Mouse (Mus musculus) MEL-GATA-1-ER (cell line): ENCODE data around the gene Slc22a6.

Experiments
- DNase-seq: peaks from one replicate; pipeline ENCODE4 v3.0.0-alpha.2; 2012; ENCODE audit warnings: low read depth; ENCODE audit errors: extremely low read depth

The Slc22a6 gene

DNA sequence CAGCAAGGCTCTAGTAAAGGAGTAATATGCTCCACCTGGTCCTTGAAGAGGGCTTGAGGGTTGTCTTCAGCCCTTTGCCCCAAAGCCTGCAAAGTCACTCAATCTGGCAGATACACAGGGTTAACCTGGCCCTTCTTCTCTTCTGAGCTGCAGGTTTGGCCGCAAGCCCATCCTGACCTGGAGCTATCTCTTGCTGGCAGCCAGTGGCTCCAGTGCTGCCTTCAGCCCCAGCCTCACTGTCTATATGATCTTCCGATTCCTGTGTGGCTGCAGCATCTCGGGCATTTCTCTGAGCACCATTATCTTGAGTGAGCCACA is 12.6 kb upstream of the Slc22a6 start:
- peak; percentile 45 for DNase-seq

DNA sequence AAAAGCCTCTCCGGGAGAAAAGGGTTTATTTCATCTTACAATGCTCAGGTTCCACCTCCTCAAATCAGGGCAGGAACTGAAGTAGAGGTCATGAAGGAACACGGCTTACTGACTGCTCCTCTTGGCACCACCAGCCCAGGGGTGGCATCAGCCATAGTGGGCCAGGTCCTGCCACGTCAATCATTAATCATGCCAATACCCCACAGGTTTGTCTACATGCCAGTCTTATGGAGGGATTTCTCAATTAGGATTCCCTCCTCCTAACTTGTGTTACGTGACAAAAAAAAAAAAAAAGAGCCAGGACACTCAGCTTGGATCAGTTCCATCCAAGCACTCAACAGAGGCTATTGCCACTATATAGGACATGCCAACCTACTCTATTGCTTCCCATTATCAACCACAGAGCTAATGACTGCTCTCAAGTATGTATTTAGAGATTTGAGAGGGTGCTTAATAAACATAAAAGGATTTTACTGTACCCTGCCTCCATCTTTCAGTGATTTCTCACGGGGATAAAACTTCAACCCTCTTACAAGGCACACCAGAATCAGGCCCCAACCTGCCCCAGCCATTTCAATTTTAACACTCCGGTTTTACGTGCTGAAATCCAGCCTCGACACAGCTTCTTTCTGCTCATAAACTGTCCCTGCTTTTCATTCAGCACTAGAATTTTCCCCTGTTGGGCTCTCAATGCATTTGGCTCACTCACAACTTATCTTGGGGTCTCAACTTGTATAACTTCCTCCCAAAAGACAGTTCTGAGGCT is 6.3 kb upstream of the Slc22a6 start:
- DNase-seq, result no peak

DNA sequence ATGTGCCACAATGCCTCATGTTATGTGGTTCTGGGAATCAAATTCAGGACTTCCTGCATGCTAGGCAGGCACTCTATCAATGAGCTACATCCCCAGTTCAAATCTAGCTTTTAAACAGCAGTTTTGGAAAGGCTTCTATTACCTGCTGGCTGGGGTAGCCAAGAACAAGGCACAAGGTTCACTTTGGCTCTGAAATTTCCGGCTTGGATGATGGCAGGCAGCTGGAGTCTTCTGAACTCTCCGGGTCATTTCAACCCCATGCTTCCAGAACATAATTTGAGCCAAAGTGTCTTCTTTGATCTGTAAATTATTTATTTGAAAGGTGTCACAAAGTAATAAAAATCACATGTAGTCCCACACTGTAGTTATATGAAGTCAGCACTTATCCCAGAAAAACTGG is 4.7 kb upstream of the Slc22a6 start:
- no peak for DNase-seq

DNA sequence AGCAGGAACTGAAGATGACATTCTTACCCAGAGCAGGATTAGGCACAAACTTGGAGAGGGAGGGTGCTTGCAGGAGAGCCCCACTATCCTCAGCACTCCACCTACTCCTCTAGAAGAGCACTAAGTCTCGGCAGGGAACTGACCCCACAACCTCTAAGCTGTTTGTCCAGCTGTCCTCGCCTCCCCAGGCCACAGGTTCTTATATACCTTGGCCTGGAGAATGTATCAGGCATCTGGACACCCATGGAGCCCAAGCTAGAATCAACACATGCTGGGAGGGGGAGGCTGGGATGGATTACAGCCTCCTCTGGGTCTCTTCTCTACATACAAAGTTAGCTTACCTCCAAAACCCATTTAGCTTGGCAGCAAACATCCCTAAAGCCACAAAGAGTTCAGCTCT is 3.5 kb upstream of the Slc22a6 start:
- DNase-seq, result no peak

DNA sequence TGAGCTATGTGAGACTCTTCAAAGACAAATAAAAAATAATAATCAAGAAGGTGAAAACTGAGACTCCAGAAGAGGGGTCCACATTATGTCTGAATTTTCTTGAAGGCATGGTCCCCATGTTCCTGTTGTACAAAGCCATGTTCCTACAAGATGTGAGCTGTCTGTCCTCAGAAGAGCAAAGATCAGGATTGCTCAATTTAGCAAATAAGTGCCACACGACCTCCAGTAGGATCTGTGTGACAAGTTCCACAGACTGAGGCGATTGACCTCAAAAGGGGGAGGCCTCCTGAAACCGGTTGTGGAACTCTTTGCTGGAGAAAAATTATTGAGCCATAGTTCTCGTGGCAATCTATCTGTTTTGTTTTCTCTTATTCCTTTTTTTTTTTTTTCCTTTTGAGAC is 1.5 kb upstream of the Slc22a6 start:
- DNase-seq, result no peak

DNA sequence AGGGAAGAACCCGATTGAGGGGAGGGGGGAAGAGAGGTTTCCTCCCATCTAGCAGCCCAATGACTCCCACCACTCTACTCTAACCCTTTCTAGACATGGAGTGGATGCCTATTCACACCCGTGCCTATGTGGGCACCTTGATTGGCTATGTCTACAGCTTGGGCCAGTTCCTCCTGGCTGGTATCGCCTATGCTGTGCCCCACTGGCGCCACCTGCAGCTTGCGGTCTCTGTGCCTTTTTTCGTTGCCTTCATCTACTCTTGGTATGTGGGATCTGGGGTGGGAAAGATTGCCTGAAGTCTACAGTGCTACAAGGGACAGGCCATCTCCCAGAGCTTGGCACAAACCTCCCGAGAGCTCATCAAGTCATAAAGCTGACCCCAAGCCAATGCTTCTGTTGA is 3.3 kb downstream of the Slc22a6 start:
- no peak for DNase-seq

DNA sequence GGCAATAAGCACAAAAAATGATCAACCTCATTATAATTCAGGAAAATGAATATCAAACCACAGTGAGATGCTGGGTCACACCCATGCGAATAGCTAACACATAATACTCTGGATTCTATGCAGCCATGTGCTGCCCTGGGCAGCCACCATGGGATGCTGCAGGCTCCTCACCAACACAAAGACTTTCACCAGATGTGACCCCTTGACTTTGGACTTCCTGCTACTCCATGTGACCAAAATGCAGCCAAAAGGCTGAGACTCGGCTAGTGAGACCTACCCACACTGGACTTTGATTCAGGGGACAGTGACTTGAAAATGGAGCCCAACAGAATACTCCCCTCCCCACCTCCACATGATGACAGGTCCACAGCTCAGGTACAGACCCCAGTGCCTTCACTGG is 12.4 kb downstream of the Slc22a6 start:
- DNase-seq, result no peak

DNA sequence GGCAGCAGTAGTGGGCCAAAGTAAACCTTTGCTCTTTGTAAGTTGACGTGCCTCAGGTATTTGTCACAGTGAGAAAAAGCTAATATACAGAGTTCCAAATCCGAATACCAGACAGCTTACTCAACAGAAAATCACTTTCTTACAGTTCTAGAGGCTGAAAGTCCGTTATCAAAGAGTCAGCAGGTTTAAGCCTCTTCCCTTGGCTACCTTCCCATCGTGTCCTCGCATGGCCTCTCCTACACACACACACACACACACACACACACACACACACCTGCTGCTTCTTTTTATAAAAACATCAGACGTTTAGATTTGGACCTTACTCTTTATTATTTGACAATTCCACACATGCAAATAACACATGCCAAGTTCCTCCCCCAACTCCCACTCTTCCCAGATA is 13.0 kb downstream of the Slc22a6 start:
- no peak for DNase-seq

DNA sequence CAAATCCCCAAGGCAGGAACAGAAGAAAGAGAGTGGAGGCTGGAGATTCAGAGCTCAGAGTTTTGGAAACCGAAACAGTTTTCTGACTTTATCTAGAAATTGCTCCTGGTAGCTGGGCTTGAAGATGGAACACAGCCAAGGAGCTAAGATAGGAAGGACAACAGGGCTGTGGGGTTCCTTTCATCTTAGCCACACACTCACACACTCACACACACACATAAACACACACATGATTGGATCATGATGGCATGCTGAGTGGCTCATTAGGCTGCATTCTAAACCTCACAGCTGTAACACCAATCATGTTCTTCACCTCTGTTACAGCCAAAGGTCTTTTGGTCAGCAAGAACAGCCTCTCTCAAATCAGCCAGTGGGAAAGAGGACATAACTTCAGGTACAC is 14.2 kb downstream of the Slc22a6 start:
- DNase-seq, result peak; percentile 7

DNA sequence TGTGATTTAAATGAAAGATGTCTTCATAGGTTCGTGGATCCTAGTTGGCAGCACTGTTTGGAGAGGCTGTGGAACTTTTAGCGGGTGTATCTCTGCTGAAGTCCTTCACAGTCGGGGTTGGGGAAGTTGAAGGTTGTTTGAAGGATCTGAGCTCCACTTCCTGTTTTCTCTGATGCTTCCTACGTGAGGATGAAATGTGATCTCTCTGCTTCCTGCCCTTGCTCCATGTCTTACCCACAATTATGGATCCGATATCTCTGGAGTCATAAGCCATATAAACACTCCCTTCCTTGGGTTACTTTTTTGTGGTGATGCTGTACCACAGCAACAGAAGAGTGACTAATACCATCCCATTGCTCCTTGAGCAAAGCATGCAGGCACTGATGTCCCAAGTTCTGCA is 24.2 kb downstream of the Slc22a6 start:
- DNase-seq, result peak; percentile 61

DNA sequence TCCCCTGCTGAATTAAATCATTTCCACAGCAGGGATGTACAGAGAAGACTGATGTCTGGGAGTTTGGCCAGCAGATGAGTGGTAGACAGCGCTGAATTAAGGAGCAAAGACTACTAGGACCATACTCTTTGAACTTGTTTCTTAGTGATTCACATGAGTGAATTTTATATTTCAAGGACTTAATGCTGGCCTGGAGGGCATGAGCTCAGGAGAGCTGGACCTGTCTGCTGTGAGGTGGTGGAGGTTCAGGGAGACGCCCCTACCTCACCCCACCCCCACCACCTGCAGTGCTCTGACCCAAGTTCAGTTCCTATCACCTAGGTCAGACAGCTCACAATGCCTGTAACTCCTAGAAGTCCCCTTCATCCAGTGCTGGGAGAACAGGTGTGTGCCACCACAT is 28.6 kb downstream of the Slc22a6 start:
- DNase-seq, result no peak

DNA sequence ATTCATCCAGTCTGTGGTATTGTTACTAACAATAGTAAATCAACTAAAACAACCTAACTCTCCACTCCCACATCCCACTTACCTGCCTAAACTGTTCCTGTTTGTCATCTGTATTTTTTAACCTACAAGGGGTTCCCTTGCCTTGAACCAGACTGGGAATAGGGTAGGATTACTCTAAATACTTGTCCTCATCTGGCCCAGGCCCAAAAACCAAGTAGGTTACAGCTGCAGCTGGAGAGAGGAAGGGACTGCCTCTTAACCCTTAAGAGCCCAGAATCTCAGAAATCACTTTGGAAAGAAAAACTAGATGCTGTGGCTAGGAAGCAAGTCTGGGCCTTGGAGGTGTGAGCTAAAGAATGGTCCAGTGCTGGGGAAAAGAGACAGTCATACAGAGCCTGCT is 38.0 kb downstream of the Slc22a6 start:
- no peak for DNase-seq

DNA sequence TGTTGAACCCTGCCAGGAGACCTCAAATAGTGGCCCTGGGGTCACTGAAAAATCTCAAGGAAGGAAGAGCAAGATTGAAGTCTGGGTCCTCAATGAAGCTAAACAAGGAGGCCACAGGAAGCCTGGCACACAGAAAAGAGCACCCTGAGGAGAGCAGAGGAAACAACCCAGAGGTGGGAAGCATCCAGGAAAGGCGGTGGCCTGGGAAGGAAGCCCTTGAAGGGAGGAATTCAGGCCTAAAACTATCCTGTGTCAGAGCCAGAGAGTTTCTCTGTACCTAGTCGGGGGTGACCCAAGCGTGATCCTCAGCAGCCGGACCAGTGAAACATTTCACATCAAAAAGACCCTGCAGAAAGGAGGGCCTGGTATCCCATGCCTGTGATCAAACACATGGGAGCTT is 38.5 kb downstream of the Slc22a6 start:
- DNase-seq, result no peak

DNA sequence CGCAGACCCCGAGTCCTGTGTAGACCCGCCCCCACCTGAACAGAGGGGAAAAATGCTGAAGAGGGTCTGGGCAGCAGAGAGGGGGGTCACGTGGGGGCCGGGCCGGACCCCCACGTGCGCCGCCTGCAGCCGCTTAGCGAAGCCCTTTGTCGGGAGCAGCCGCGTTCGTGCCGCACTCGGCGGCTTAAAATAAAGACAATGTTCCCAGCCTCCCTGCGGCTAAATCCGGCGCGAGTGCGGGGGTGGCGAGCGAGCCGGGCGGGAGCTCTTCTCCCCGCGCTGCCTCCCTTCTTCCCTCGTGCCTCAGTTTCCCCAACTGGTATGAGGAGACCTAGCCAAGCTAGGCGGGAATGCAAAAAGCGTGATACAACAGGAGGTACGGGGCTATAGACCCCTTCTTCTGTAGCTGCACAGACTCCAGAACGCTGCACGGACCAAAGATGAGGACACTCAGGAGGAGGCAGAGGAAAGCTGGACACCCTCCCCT is 44.0 kb downstream of the Slc22a6 start:
- DNase-seq, result no peak

DNA sequence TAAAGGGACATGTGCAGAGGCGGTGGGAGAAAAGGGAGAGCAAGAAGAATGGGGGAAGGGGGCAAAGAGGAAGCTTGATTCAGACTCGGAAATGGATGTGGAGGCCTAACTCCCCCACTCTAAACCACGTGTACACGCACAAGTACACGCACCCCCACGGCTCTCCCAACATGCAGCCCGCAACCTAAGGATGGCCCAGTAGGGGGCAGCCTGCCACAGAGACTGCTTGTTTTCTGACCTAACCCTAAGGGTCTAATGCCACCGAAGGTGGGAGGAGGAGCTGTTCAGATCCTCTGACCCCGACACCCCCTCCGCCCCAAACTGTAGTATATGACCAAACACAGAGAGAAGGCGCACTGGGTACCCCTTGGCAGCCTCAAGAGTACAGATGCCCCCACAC is 44.5 kb downstream of the Slc22a6 start:
- DNase-seq, result no peak

DNA sequence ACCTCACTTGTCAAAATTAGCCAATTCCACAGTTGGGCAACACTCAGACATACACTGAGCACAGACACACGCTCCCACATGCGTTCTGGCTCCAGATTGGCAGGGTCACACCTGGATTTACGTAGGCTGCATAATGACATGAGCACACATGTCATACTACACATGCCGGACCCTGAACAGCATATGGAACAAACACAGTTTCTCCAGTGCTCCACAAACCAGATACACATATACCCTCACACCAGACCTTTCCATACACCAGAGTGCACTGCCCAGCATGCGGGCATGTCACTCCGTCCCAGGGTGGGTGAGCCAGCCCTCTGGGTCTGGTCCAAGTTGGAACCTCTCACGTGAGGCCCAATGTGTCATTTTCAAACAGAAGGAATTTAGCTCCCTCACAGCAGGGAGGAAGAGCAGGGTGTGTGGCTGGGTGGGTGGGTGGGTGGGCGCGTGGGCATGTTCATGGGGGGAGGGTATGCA is 45.6 kb downstream of the Slc22a6 start, which contains the start of gene Chrm1:
Gene Chrm1 (plus strand): TSS at position 430 of the 480 bp plus-strand sequence.
- no peak for DNase-seq

DNA sequence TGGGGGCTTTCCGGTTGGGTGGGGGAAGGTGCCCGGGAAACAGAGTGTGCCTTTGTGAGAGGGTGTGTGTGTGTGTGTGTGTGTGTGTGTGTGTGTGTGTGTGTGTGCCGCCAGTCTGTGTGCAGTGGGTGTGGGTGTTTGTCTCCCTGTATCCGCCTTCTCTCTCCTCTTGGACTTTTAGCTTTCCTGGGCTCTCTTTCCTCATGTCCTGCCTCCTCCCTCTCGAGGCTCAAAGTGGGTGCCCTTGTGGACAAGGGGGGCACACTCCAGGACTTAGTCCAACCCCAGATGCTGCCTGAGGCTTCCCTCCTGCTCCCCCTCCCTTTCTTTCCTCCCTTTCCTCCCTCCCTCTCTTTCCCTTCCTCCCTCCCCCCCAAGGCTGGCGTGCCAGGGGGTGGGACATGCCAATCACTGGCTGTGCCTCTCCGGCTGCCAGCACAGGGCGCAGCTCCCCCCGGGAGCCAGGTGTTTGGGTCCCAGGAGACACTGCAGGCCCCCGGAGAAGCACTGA is 46.1 kb downstream of the Slc22a6 start:
- no peak for DNase-seq

DNA sequence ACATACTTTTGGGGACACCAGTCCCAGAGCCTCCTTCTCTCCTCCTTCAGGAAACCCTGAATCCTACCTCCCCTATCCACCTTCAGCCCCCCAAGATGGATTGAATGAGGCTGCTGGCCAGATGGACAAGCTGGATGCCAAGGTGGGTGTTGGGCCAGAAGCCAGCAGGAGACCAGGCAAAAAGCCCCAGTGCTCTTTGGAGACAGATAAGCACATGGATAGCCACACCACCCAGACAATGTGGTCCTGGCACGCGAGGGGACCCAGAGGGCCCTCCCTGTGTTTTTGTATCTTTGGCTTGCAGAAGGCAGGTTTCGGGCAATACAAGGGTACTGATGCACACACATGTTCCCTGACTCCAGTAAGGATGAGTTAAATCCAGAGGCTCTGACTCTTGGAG is 47.0 kb downstream of the Slc22a6 start:
- DNase-seq, result no peak

DNA sequence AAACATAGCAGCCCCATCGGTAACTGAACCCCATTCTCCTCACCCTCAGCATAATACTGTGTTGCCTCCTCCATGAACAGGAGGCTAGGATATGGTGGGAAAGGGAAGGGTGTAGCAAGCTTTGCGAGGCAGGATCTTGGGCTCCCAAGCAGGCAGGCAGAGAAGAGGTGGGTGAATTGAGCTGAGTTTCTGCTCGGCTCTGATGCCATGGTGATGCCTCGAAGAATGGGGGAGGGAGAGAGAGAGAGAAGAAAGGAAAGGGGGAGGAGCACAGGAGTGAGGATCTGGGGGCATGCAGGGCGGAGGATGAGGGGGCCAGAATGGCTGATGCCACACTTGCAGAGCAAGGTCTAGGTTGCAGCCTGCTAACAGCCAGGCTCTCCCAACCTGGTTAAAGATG is 47.9 kb downstream of the Slc22a6 start:
- no peak for DNase-seq

DNA sequence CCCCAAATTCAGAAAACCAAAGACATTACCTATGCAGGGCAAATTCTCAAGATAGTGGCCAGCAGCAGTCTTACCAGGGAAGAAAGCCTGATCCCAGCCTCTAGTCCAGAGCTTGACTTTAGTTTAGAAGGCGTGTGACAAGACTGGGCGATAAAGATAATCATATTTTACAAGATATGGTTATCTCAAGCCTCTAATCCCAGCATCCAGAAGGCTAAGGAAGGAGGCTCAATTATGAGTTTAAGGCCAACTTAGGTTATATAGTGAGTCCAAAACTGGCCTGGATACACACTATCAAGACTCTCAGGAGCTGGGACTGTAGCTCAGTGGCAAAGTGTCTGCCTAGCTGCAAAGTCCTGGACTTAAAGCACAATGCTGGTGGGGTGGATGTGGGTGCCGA is 55.0 kb downstream of the Slc22a6 start:
- no peak for DNase-seq

DNA sequence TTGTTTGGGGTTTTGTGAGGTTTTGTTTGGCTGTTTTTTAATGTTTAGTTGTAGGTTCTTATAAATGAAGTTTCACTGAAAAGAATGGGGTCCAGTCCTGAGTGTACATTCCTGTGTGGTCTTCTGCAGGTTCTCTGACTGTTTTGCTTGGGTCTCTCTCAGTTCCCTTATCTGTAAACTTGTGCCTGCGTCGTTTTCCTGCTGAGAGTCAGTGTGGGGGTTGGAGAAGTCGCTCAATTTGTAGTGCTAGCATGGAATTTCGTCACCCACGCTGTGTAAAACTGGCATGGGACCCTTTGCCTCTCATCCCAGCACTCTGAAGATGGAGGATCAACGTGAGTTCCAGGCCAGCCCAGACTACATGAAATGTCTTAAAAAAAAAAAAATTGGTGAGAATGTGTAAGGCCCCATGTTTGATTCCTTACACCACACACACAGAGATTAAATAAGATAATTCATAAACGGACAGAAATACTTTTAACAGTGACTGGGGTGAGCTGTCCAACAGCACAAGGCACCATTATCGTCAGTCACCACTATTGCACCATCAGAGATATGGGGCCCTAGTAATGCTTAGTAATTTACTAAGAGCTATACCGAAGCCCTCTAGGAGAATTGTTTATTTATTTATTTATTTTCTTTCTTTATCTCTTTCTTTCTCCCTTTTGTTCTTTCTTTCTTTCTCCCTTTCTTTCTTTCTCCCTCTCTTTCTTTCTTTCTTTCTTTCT is 55.7 kb downstream of the Slc22a6 start:
- no peak for DNase-seq
